Mouse (Mus musculus) liver, embryonic 16.5 days (tissue): ENCODE data around the gene Igflr1. TPM values are rescaled to one million over a fixed set of nuclear protein-coding genes. Genes with fewer than 3 reads are reported as not detected.
A peak's percentile ranks its signal among the peaks of the same experiment; 100 is the strongest.

ENCODE experiments used
- ATAC-seq: fragments of 200-750 bp; cut with Nextera tagmentation; 2 replicates; pipeline ENCODE4 v1.8.0; 2017; ENCODE audit warnings: low read depth, mild to moderate bottlenecking, moderate number of reproducible peaks, moderate library complexity
- H3K27ac ChIP-seq: fragments of 300-500 bp; sonication (generic); 2 replicates; pipeline ENCODE4 v1.5.1; 2014; ENCODE audit warnings: mild to moderate bottlenecking, low read length
- H3K27me3 ChIP-seq: fragments of 300-500 bp; sonication (generic); 2 replicates; pipeline ENCODE4 v1.6.1; 2014; ENCODE audit warnings: low read depth, low read length, mixed read lengths; ENCODE audit not compliant: control insufficient read depth, insufficient read depth
- H3K36me3 ChIP-seq: fragments of 300-500 bp; sonication (generic); 2 replicates; pipeline ENCODE4 v1.6.1; 2014; ENCODE audit warnings: mild to moderate bottlenecking; ENCODE audit not compliant: control insufficient read depth, insufficient read depth
- H3K4me1 ChIP-seq: fragments of 300-500 bp; sonication (generic); 2 replicates; pipeline ENCODE4 v1.6.1; 2014; ENCODE audit warnings: low read depth, low read length, mixed read lengths; ENCODE audit not compliant: control insufficient read depth
- H3K4me2 ChIP-seq: fragments of 300-500 bp; sonication (generic); 2 replicates; pipeline ENCODE4 v1.6.1; 2014; ENCODE audit warnings: low read depth, low read length, mixed read lengths
- H3K4me3 ChIP-seq: fragments of 300-500 bp; sonication (generic); 2 replicates; pipeline ENCODE4 v1.5.1; 2014; ENCODE audit warnings: low read depth, mild to moderate bottlenecking, low read length
- H3K9ac ChIP-seq: fragments of 300-500 bp; sonication (generic); 2 replicates; pipeline ENCODE4 v1.6.1; 2014; ENCODE audit warnings: low read depth, low read length
- H3K9me3 ChIP-seq: fragments of 300-500 bp; sonication (generic); replicated peaks from 2 replicates; pipeline ENCODE4 v1.6.1; 2016; ENCODE audit warnings: low read length; ENCODE audit not compliant: control insufficient read depth
- WGBS: fragments of 180-500 bp; shearing (Covaris S2); extraction: QIAGEN DNeasy Blood & Tissue Kit; methylation state at CpG from one replicate; pipeline ENCODE4 v1.1.7; 2014; ENCODE audit not compliant: insufficient replicate concordance; 5-methylcytosine and 5-hydroxymethylcytosine counted together
- polyA plus RNA-seq: library from polyadenylated mRNA; unstranded; fragments of >200 nt; fragmentation: Nextera tagmentation; extraction: Ambion mirVana; gene quantifications from 2 replicates; pipeline ENCODE4 v1.2.1, GENCODE M21; 2015

Igflr1 gene
- polyA plus RNA-seq, 1 experiment from 2014 or later, result 2.2 TPM

DNA sequence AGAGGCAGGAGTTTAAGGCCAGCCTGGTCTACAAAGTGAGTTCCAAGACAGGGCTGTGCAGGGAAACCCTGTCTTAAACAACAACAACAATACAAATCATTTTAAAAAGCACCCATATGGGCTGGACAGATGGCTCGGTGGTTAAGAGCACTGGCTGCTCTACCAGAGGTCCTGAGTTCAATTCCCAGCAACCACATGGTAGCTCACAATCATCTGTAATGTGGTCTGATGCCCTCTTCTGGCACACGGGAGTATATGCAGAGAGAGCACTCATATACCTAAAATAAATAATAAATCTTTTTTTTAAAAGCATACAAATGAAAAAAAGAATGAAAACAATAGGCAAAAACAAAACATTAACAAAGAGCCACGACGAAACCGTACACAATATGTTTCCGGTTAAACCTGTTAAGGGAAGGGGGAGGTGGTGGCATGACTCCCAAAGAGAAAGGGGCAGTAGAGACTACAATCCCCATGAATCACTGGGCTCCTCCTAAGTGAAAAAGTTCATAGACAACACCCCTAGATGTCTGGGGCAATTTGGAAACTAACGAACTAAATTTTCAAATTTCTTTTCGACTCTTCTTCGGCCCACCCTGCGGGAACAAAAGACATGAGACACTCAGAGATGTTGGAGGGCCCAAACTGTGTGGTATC lies 13.7 kb upstream of the Igflr1 start:
- H3K4me3 ChIP-seq, result peak overlapping the region; percentile 83
- H3K4me2 ChIP-seq, result peak overlapping the region; percentile 77
- peak; percentile 38 for ATAC-seq
- H3K4me1 ChIP-seq, result peaks cover 17% of the 10 kb centered on the region
- no peaks in the 10 kb centered on the region for H3K9me3 ChIP-seq
- WGBS, result under 1% methylated on average over 10 of the region's 10 CpGs
- H3K9ac ChIP-seq, result peak overlapping the region; percentile 85
- H3K27ac ChIP-seq, result peak overlapping the region; percentile 97
- no peaks in the 10 kb centered on the region for H3K27me3 ChIP-seq
- H3K36me3 ChIP-seq, result peaks cover 14% of the 10 kb centered on the region

DNA sequence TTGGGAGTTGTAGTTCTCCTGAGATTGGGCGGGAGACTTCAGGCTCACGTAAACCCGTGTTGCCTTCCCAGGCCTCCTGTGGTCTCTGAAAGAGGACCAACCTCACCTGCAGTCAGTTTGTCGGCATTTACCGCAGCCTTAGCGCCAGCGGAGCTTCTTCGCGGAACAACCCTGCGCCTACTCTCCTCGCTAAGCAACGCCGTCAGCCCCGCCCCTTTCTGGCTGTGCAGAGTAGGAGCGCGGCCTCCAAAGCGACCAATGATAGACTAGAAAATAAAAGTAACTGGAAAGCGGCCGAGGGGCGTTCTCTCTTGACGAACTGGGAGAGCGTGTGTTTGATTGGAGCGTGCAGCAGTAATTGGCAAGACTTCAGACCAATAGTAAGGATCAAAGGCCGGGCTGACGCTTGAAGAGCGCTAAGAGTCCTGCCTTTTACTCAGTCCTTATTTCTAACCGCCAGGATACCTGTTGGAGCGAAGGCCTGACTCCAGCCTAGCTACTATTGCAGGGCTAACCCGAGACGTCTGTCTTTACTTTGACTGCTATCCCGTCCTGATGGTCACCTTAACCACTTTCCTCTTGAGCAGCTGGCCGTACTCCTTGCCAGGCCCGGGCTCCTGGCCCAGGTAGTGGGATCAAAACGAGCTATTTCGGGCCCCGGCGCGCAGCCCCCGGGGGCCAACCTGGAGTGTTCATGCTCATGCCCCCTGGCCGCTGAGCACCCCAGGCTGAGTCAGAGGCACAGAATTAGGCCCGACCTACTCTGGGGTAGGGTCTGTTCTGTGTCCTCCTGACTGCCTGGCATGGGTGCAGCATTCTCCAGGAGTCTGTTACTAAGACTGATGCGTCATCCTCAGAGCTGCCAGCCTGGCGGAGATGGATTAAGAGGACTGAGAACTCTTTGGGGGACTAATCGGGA lies 12.9 kb upstream of the Igflr1 start, which contains the start of the genes Hspb6 and Proser3:
TSS of gene Hspb6 (plus strand) at position 77 of the 919 bp plus-strand sequence.
TSS of gene Proser3 (minus strand) at position 198 of the 919 bp plus-strand sequence.
- H3K4me2 ChIP-seq, result peak within 1 kb of the TSS; percentile 96
- peak within 1 kb of the TSS; percentile 88 for H3K9ac ChIP-seq
- peak; percentile 92 for ATAC-seq
- peak within 1 kb of the TSS; percentile 97 for H3K27ac ChIP-seq
- peaks cover 17% of the 10 kb centered on the region for H3K36me3 ChIP-seq
- H3K4me3 ChIP-seq, result peak within 1 kb of the TSS; percentile 83
- WGBS, result under 1% methylated on average over 44 of the region's 44 CpGs
- H3K4me1 ChIP-seq, result peaks cover 17% of the 10 kb centered on the region
- H3K9me3 ChIP-seq, result no peaks in the 10 kb centered on the region
- H3K27me3 ChIP-seq, result no peaks in the 10 kb centered on the region

DNA sequence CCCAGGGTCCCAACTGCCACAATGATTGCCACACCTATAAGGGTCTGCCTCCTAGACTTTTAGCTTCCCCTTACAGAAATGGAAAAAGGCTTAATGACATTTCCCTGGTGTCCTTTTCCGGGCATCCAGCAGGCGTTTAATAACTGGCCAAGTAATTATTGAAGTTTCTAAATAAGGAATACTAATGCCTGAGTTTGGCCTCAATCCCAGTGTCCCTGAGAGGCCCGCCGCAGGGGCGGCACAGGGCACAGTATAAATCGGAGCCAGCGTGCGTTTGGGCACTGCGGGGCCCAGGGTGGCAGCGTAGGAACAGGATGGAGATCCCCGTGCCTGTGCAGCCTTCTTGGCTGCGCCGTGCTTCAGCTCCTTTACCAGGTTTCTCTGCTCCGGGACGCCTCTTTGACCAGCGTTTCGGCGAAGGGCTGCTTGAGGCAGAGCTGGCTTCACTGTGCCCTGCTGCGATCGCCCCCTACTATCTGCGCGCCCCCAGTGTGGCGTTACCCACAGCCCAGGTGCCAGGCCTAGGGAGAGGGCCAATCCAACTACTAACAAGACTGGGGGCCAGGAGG lies 12.1 kb upstream of the Igflr1 start:
- no peaks in the 10 kb centered on the region for H3K9me3 ChIP-seq
- peaks cover 20% of the 10 kb centered on the region for H3K4me1 ChIP-seq
- WGBS, result 4% methylated on average over 23 of the region's 23 CpGs
- no peaks in the 10 kb centered on the region for H3K27me3 ChIP-seq
- H3K4me3 ChIP-seq, result peak overlapping the region; percentile 83
- peak overlapping the region; percentile 96 for H3K27ac ChIP-seq
- peak overlapping the region; percentile 96 for H3K4me2 ChIP-seq
- peak overlapping the region; percentile 88 for H3K9ac ChIP-seq
- H3K36me3 ChIP-seq, result peaks cover 17% of the 10 kb centered on the region
- no peak for ATAC-seq

DNA sequence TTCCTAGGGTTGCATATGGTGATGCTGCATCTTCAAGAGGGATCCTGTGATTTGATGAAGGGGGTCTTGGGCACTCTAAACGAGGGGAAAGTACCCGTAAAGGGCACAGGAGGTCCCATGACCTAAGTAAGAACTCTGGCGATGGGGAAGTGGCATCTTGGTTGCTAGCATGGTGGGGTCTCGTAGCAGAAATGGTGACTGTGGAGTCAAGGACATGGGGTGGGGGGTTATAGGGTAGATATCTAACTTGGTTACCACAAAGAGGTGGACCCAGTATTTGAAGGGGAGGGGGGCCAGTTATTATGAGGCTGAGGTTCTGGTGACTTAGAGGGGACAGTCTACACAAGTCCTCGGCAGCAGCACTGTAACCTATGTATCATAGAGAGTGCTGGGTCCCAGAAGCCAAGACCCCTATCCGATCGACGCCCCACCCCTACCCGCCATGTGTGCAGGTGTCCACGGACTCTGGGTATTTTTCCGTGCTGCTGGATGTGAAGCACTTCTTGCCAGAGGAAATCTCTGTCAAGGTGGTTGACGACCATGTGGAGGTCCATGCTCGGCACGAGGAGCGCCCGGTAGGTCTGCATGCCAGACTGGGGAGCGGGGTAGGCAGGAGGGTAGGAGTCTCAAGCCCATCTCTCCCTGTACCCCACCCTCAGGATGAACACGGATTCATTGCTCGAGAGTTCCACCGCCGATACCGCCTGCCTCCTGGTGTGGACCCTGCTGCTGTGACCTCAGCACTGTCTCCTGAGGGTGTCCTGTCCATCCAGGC lies 11.2 kb upstream of the Igflr1 start:
- peak overlapping the region; percentile 83 for H3K4me3 ChIP-seq
- H3K27me3 ChIP-seq, result no peaks in the 10 kb centered on the region
- H3K4me1 ChIP-seq, result peaks cover 28% of the 10 kb centered on the region
- H3K4me2 ChIP-seq, result peak overlapping the region; percentile 96
- ATAC-seq, result no peak
- H3K27ac ChIP-seq, result peak overlapping the region; percentile 25; the same call in 1 of the 2 replicates
- H3K9me3 ChIP-seq, result no peaks in the 10 kb centered on the region
- H3K9ac ChIP-seq, result peak overlapping the region; percentile 88
- WGBS, result 75% methylated on average over 22 of the region's 22 CpGs
- H3K36me3 ChIP-seq, result peaks cover 17% of the 10 kb centered on the region

DNA sequence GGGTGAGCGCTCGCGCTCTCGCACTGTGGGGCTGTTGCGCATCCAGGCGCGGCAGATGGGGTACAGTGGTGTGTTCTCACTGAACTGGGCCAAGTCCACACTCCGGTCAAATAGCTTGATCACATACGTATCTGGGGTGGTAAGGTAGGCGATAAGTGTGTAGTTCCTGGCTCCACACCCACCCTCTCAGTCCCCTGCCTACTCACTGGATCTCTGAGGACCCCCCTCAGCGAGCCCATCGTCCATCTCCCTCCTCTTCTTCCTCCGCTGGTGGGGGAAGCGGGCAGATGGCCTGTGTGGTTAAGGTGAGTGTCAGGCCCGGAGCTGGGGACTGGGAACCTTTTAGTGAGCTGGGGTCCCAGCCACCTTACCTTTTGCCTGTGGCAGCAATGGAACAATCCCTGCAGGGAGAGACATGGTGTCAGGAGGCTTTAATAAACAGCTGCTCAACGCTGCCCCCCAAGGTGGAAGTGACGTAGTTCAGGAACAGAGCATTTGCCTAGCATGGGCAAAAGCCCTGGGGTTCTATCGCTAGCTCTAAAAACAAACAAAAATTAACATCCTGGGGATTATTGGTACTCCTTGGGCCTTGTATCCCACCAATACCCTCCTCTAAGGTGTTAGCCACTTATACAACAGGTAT lies 8.2 kb upstream of the Igflr1 start:
- ATAC-seq, result no peak
- H3K9me3 ChIP-seq, result no peaks in the 10 kb centered on the region
- no peak overlapping the region for H3K4me3 ChIP-seq
- H3K4me2 ChIP-seq, result no peak overlapping the region
- 90% methylated on average over 18 of the region's 18 CpGs for WGBS
- no peak overlapping the region for H3K9ac ChIP-seq
- H3K4me1 ChIP-seq, result peaks cover 38% of the 10 kb centered on the region
- H3K27ac ChIP-seq, result no peak overlapping the region
- H3K36me3 ChIP-seq, result peaks cover 17% of the 10 kb centered on the region
- no peaks in the 10 kb centered on the region for H3K27me3 ChIP-seq

DNA sequence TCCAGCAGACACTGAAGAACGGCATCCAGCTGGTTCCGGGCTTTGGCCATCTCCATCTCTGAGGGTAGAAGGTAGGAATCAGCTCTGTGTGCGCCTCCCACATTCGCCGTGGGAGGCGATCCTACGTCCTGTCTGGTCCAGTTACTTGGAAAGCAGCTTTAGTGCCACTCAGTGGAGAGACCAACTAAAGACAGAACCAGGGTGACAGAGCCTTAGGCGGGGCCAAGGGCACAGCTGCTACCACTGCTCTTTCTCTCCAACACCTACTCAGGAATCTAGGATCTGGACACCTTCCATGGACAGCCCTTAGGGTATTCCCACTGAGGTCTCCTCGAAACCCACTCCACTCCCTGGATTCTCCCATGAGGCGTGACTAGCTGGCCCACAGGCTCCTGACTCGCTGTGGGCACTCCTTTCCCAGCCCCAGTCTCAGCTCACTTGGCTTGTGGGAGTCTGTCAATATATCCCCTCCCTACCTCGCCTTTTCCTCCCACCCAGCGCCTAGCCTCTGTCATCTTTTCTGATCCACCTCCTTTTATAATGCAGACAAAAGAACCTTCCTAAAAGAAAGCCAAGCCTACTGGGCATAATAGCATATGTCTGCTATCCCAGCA lies 7.2 kb upstream of the Igflr1 start:
- Histone ChIP-seq H3K9me3 (no peaks in the 10 kb centered on the region), H3K9ac (peak overlapping the region; percentile 72), H3K4me1 (peaks cover 35% of the 10 kb centered on the region), H3K4me2 (peak overlapping the region; percentile 80), H3K27me3 (no peaks in the 10 kb centered on the region), H3K36me3 (peaks cover 17% of the 10 kb centered on the region), H3K4me3 (peak overlapping the region; percentile 76), H3K27ac (peak overlapping the region; percentile 86)
- no peak for ATAC-seq
- 80% methylated on average over 13 of the region's 13 CpGs for WGBS

DNA sequence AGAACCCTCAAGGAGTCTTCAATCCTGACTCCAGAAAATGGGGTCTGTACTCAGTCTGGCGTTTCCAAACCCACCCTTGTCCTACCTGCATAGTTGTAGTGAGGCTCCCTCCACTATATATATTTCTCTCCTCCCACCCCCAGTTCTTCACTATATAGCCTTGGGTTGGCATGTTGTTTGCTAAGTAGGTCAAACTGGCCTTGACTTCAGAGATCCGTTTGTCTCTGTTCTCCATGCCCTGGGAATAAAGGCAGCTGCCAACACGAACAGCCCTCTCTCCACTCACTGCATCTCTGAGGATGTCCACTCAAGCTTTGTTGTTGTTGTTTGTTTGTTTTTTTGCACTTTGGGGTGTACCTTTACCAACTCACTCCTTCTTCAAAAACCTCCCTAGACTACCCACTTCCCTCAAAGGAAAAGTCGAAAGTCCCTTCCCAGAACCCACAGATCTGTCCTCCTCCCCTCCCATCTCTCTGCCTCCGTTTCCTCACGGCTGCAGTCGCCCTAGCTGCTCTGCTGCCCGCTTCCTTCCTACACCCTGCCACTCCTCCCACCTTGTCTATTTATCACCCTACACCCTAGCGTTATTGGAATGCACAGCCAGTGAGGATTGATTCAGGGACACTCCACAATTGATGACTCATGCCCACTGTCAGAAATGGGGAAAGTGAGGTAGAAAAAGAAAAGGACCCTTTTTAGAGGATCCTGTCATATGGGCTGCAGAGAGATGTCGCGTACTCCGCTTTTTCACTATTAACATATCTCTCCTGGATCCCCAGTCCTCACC lies 6.4 kb upstream of the Igflr1 start:
- ATAC-seq, result peak; percentile 35
- 8% methylated on average over 12 of the region's 12 CpGs for WGBS
- Histone ChIP-seq H3K27ac (peak overlapping the region; percentile 86), H3K4me2 (peak overlapping the region; percentile 80), H3K9ac (peak overlapping the region; percentile 72), H3K4me1 (peaks cover 29% of the 10 kb centered on the region), H3K27me3 (no peaks in the 10 kb centered on the region), H3K36me3 (peaks cover 17% of the 10 kb centered on the region), H3K4me3 (peak overlapping the region; percentile 76), H3K9me3 (no peaks in the 10 kb centered on the region)
